Mouse (Mus musculus): ENCODE measurements around the gene Tekt5.

The Tekt5 gene

DNA sequence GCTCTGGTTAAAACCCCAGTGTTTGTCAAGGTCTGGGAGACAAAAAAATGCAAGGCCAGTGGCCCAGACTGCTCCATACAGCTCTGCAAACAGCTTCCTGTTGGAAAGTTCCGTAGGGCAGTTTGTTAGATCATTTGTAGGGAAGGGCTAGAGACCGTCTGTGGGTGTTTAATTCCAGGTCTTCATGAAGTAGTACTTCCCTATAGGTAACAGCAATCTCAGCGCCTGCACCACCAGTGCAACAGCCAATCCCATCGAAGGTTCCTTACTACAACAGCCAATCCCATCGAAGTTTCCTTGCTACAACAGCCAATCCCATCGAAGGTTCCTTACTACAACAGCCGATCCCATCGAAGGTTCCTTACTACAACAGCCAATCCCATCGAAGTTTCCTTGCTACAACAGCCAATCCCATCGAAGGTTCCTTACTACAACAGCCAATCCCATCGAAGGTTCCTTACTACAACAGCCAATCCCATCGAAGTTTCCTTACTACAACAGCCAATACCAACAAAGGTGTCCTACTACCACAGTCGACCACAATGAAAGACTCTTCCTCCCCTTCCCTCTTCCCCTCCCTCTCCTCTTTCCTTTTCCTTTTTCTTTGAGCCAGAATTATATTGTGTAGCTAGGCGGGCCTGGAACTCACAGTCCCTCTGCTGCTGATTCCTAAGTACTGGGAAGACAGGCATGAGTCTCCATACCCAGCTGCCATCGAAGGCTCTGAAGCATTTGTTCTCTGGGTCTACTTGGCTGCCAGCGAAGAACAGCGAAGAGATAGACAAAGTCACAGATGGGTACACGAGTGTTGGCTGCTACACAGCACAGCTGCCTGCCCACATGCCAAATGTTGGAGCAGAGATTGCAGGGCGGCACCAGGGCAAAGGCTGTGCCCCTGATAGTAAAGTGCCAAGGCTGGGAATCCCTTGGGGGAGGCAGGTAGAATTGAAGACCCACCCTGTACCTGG, 58.6 kb downstream of the Tekt5 start:
- in situ Hi-C loops (cut with MboI): no loop called here

DNA sequence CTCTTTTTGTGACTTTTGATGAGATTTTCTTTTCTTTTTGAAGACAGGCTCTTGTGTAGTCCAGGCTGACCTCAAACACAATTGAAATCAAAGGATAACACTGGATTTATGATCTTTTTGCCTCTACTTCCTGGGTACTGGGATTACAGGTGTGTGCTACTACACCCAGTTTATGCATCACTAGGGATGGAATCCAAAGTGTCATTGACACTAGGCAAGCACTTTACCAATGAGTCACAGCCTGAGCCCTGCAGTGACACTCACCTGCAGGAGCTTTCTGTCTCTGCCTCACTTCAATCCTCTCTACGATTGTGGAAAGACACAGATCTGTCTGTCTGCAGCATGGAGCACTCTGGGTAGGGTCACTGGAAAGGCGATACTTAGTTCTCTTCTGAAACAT, 59.3 kb downstream of the Tekt5 start:
- in situ Hi-C loops (cut with MboI): no loop called here

DNA sequence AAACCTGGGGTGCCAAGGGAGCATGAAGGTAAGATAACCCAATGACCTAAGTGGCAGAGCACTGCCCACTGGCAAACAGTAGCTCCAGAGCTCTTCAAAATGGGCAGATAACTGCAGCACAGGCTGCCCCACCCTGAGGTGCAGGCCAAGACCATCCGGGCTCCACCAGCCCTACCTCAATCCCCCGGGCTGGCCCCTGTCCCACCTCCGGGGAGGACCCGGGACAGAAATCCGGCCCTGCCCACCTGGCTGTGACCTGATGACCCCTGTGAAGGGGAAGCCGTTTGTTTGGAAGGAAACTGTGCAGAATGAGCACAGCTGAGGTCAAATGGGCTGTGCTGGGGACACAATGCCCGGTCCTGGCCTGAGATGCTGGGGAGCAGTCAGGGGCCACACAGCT, 62.6 kb downstream of the Tekt5 start:
- in situ Hi-C loops (cut with MboI): no loop called here

DNA sequence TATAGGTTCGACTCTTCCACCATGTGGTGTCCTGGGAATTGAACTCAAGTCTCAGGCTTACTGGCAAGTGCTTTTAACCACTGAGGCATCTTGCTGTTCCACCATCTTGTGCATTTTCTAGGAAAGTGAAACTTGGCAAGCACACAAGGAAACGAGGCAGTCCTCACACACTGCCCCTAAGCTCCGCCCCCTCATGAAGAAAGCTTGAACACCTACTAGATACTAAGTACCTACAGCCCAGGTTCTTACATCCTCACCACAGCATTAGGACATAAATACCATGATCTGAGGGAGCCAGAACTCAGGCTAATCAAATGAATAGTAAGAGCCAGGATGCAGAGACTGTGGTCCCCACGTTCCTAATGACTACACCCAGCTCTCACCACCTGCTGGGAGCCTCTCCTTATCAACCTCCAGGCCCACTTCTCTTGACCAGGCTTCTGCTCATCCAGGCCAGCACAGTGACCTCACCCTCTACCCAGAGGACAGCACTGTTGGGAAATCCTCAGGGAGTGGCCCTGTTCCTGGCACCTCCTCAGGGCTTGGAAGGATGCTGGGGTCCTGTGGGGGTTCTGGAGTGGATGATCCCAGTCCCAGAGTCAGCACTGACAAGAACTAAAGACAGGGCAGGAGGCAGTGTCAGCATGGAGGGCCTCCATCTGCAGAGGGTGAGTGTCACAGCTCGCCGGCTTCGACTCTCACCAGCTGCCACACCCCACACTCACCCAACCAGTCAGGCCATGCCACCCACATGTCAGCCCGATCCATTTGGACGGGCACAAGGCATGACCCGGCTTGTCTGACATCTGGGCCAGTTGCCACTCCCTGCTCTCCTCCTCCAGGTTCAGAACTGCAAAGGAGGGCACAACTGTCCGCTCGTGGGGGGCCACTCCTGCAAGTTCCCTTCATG, 64.4 kb downstream of the Tekt5 start:
- in situ Hi-C loops (cut with MboI): no loop called here

DNA sequence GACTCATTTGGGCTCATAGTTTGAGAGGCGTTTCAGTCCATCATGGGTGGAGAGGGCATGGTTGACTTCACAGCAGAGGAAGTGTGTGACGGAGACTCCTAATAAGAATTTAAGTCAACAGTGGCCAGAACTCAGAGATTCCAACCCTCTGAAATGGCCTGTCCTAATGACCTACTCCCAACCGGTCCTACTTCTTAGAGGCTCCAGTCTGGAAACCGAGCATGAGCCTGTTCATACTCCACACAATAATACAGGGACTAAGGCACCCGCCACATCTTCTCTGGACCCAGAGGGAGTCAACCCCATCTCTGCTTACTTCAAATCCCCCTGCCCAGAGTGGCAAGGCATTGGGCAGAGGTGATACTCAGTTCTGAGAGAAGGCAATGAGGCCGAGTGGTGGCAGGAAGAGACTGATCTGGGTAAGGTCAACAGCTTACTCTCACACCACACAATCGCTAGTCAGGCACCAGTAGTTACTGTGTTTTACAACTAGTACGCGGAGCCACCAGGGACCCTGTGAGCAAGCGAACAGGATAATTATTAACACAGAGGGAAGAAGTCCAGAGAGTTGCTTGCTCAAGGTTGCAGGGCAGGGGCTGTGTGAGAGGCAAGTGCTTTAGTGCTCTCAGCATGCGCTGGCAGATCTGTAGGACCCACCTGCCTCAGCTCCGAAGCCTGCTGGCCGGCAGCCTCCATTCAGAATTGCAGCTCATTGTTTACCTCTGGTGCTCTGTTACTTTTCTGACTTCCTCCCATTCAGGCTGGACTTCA, 67.5 kb downstream of the Tekt5 start:
- in situ Hi-C loops (cut with MboI): no loop called here

DNA sequence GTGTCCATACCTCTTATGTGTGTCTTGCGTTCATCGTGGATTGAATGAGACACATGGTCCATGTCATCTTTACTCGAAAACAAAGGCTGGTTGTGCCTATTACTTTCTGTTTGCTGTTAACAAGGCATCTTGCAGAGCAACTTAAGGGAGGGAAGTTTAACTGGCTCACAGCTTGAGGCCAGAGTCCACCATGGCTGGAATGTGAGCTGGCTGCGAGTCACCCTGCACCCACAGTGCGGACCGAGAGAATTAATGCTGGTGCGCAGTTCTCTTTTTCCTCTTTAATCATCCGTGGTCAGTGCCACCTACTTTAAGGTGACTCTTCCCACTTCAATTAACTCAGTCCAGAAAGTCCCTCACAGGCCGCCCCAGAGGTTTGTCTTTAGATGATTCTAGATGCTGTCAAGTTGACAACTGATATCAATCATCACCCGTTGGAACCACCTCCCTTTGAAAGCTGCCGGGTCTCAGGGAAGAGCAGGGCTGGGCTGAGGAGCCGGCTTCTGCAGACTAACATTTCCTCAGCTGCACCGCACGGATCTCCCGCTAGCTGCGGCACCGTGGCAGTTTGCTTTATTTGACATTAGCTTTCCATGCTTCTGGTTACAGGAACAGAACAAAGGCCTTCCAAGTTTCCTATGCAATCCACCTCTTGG, 75.2 kb downstream of the Tekt5 start:
- in situ Hi-C loops (cut with MboI): no loop called here

DNA sequence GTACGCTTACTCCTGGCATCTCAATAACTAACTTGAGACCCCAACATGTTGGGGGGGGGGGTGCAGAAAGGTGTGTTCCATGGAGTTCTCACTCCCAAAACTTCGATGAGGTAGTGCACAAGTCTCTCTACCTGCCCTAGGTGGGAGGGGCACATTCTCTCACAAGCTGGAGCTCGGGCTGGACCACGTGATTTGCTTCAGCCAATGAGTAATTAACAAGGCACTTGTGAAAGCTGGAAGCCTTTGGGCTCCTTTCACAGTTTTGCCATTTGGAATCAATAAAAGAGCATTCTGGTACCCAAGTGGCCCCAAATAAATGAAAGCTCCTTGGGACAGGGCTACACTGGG, 78.1 kb downstream of the Tekt5 start:
- in situ Hi-C loops (cut with MboI): no loop called here

DNA sequence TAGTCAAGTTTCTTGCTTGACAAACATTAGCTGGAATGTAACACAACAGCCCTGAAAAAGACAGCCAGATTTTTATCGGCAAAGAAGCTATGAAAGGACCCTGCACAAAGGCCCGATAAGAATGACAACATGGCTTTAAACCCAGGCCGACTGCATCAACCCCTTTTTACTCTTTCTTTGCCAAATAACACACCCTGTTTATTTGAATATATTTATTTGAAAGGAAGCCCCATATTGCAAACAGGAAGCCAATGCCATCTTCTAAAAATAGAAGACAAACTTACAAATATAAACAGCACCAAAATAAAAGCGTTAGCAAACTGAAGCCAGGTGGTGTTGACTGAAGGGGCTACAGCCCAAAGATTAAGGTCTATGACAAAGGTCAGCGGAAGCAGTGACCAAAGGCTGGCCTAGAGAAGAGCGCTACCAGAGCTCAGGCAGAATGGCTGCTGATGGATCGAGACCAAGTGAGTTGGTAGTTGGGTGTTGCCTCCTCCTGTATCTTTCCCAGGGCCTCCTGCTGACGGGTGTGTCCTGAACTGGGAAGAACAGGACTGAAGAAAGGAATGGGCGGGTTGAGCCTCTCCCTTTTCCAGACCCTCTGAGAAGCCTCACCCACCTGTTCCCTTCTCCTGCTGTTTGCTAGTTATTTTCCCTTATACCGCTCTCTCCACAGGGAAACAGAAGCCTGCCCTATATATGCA, 78.6 kb downstream of the Tekt5 start:
- in situ Hi-C loops (cut with MboI): no loop called here

DNA sequence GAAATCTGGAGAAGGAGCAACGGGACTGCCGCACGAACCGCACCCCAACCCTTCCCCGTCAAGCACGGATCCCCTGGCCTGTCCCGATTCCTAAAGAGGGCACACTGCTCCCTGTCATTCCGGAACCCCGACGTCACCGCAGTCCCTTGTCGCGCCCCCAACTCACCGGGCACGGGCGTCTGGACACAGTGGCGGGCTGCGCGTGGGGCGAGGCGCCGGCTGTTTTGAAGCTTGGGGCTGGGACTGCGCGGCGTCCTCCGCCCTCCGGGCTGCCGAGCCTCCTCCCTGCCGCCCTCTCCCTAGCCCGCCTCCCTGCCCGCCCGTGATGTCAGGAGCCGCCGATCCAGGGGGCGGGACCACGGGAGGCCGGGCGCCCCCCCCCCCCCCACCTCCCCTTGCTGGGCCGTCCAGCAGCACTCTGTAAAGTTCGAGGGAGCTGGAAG, 81.6 kb downstream of the Tekt5 start, which contains the start of gene Emp2:
Emp2 (minus strand) TSS at position 323 of the 443 bp plus-strand sequence.
- in situ Hi-C loops (cut with MboI): no loop called here

DNA sequence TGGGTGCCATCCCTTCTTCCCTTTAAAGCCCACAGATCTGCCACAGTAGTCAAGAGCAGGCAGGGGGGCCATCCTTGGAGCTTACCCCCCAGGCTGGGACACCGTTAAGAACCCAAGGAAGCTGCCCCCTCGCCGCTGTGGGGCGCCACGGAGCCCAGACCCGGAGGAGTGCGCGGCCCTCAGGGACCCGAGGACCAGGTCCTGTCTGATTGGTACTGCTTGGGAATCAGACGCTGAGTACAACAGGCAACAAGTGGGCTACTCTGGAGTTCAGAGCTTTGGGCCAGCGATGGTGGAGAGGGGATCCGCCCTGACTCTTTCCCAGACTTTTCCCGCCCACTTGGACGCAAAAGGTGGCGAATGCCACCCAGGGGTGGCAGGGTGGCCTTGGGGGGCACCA, 82.1 kb downstream of the Tekt5 start:
- in situ Hi-C loops (cut with MboI): no loop called here

DNA sequence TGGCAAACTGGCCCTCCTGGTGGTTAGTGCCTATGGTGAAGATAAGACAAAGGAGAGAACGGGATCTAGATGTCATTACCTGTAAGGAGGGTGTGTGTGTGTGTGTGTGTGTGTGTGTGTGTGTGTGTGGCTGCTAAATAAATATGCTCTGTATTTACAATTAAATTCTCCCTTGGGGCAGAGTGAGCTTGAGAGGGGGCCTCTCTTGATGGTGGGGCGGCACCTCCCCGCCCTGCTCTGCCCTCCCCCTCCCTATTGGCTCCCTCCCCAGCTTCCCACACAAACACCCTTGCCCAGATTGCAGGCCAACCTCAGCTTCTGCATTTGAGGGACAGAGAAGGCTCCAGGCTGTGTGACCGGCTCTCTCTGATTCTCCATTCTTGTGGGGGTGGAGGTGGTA, 83.3 kb downstream of the Tekt5 start:
- in situ Hi-C loops (cut with MboI): no loop called here

DNA sequence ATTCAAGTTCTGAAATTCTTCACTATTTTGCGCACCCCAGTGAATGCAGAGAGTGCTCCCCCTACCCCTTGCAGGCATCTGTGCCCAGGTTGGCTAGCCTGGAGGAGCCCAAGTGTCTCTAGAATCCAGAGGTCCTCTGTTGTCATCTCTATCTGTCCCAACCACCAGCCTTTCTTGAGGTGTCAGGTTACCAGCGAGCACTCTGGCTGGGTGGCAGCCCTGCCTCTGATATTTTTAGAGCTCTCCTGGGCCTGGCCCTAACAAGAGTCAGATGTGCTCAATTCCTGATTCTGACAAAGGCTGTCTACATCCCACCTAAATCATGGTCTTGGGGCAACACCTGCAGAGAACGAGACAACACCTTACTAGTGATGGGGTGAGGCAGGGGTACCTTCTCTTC, 84.2 kb downstream of the Tekt5 start:
- in situ Hi-C loops (cut with MboI): no loop called here

DNA sequence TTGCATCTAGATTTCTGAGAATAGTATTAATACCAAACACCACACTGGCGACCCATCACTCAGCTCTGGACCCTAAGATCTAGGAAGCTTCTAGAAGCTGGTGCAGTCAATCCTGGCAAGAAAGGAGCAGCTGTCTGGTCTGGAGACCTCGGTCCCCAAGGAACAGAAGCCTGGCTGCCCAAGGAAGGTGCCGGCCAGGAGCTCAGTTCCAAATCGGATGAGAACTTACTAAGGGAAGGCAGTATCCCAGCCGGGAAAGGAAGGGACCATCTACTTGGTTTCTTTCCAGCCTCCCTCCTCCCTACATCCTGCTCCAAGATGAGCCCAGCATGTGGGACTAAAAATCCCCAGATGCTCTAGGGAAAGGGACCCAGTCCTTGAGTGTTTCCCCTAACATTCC, 84.8 kb downstream of the Tekt5 start:
- in situ Hi-C loops (cut with MboI): no loop called here

Data from mature B cell (primary cell).